Mouse (Mus musculus): ENCODE data around the gene Rpl35. TPM values are rescaled to one million over a fixed set of nuclear protein-coding genes. Genes with fewer than 3 reads are reported as not detected.
A peak's percentile ranks its signal among the peaks of the same experiment; 100 is the strongest.
"Not testable (repeated sequence)": the region's sequence is repeated elsewhere in the genome, so short reads cannot be mapped to it uniquely, and the experiment has no call there.

The Rpl35 gene
- total and polyA plus RNA-seq, 2 experiments from 2014 or later = 128 to 660 TPM

DNA sequence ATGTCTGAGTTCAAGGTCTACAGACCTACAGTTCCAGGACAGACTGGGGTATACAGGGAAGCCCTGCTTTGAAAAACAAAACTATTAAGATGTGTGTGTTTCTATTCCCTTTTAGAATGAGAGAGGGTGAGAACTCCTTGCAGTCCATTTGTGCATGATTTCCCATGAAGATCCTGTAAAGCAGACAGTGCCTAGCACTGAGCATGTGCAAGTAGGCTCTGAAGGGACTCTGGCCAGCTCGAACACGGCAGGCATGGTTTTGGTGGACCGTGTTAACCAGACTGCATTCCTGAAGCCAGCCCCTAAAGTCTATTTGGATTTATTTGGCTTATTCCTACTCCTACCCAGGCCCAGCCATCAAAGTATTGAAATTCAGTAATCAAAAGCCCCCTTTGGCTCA lies 6.5 kb upstream of the Rpl35 start:
- Histone ChIP-seq H3K9ac (no peak overlapping the region), H3K4me2 (ENCODE audit: low read depth) (no peak overlapping the region), H3K4me1 (ENCODE audit: insufficient read depth) (peaks cover 9% of the 10 kb centered on the region; the same call in 1 of the 2 replicates), H3K27me3 (ENCODE audit: insufficient read depth, low read length) (no peaks in the 10 kb centered on the region), H3K27ac (ENCODE audit: low read depth, low read length) (no peak overlapping the region), H3K4me3 (ENCODE audit: low read depth, low read length) (no peak overlapping the region), H3K36me3 (ENCODE audit: insufficient read depth) (peaks cover 44% of the 10 kb centered on the region), H3K9me3 (ENCODE audit: low read length) (no peaks in the 10 kb centered on the region)
- TF ChIP-seq CTCF (IDR thresholded peaks at IDR 0.05; ENCODE audit: low read depth) = no peak
- no peak for ATAC-seq
- 82% methylated on average over 3 of the region's 3 CpGs for WGBS
- no peak for DNase-seq

DNA sequence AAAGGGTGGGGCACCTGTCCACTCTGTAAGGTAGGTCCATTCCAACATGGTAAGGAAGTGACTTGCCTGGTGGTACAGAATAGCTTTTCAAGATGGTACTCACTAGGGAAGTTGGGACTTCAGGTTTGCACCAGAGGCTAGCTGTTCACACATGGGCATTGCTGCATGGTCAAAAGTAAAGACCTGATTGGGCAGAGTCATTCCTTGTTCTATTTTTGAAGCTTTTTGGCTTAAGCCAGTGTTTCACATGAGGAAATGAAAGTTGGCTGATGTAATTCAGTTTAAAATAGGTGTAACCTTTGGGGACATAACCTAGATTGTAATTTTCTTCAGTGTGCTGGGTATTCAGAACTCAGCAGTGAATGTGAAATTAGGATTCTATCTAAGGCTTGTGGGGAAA lies 5.8 kb upstream of the Rpl35 start:
- TF ChIP-seq CTCF (IDR thresholded peaks at IDR 0.05; ENCODE audit: low read depth) = no peak
- Histone ChIP-seq H3K9me3 (ENCODE audit: low read length) (no peaks in the 10 kb centered on the region), H3K27ac (ENCODE audit: low read depth, low read length) (no peak overlapping the region), H3K9ac (no peak overlapping the region), H3K4me1 (ENCODE audit: insufficient read depth) (peaks cover 10% of the 10 kb centered on the region; the same call in 1 of the 2 replicates), H3K4me3 (ENCODE audit: low read depth, low read length) (no peak overlapping the region), H3K27me3 (ENCODE audit: insufficient read depth, low read length) (no peaks in the 10 kb centered on the region), H3K36me3 (ENCODE audit: insufficient read depth) (peaks cover 37% of the 10 kb centered on the region), H3K4me2 (ENCODE audit: low read depth) (no peak overlapping the region)
- DNase-seq (no peak), ATAC-seq (no peak)

DNA sequence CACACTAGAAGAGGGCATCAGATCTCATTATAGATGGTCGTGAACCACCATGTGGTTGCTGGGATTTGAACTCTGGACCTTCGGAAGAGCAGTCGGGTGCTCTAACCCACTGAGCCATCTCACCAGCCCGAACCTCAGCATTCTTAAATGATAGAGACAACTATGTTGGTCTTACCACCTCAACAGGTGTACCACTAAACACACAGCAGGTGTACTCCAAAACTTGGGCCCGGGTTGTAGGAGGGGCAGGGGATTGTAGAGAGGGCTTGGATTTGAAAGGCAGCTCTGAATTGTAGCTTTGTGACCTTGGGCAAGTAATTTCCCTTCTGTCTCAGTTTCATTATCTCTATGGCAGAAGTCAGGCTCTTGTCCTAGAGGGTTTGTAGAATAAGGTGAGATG lies 4.7 kb upstream of the Rpl35 start:
- peaks cover 15% of the 10 kb centered on the region; the same call in 1 of the 2 replicates for H3K4me1 ChIP-seq (ENCODE audit: insufficient read depth)
- not testable (repeated sequence) for H3K4me3 ChIP-seq (ENCODE audit: low read depth, low read length); H3K27me3 ChIP-seq (ENCODE audit: insufficient read depth, low read length); H3K4me2 ChIP-seq (ENCODE audit: low read depth); ATAC-seq; H3K9me3 ChIP-seq (ENCODE audit: low read length); H3K27ac ChIP-seq (ENCODE audit: low read depth, low read length); DNase-seq; H3K9ac ChIP-seq
- H3K36me3 ChIP-seq (ENCODE audit: insufficient read depth) = peaks cover 27% of the 10 kb centered on the region
- 95% methylated on average over 5 of the region's 5 CpGs for WGBS

DNA sequence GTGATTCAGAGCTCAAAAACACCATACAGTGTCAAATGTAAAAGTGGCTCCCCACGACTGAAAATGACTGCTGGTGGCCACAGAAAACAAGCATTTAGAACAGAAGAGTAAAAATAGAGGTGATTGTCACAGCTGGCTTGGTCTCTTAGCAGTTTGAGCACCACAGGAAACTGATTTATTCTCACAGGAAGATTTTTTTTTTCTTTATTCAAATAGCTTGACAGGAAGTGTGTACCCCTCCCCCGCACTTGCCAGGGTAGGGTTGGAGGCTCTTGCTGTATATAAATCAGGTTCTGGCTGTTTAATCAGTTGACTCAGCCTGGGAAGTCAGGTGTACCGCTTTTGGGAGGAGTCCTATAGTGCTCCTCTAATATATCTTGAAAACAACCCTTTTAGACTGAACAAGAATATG lies 3.5 kb upstream of the Rpl35 start:
- peak overlapping the region; percentile 91 for H3K9ac ChIP-seq
- H3K27ac ChIP-seq (ENCODE audit: low read depth, low read length) = no peak overlapping the region
- peak; percentile 26 for DNase-seq
- no peak for TF ChIP-seq CTCF (IDR thresholded peaks at IDR 0.05; ENCODE audit: low read depth)
- H3K27me3 ChIP-seq (ENCODE audit: insufficient read depth, low read length) = no peaks in the 10 kb centered on the region
- H3K4me3 ChIP-seq (ENCODE audit: low read depth, low read length) = peak overlapping the region; percentile 82
- H3K4me1 ChIP-seq (ENCODE audit: insufficient read depth) = peaks cover 17% of the 10 kb centered on the region
- no peaks in the 10 kb centered on the region for H3K9me3 ChIP-seq (ENCODE audit: low read length)
- no peak for ATAC-seq
- H3K4me2 ChIP-seq (ENCODE audit: low read depth) = peak overlapping the region; percentile 78
- 35% methylated on average over 3 of the region's 3 CpGs for WGBS
- peaks cover 15% of the 10 kb centered on the region; the same call in 1 of the 2 replicates for H3K36me3 ChIP-seq (ENCODE audit: insufficient read depth)

DNA sequence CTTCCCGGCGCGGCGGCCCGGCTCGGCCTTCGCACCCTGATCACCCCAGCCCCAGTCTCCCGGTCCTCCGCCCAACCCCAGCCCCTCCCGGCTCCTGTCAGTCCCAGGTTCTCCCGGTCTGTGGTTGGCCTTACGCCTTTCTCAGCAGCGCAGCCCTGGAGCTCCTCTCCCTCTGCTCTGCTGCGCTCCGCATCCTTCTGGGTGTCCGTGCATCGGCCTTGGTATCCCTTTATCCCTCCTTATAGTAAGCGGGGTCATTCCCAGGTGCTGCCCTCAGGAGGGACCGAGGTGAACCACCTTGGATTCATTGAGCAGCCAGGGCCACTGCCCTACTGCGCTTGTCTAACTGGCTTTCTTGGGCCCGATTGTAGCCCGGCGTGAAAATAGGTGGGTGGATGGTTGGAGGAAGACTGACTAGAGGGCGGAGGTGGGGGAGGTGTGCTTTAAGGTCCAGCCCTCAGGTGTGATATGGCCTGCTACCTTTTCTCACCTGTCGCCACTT lies 3.0 kb upstream of the Rpl35 start:
- no peak for TF ChIP-seq CTCF (IDR thresholded peaks at IDR 0.05; ENCODE audit: low read depth)
- Histone ChIP-seq H3K9me3 (ENCODE audit: low read length) (no peaks in the 10 kb centered on the region), H3K36me3 (ENCODE audit: insufficient read depth) (peaks cover 10% of the 10 kb centered on the region; the same call in 1 of the 2 replicates), H3K4me1 (ENCODE audit: insufficient read depth) (peaks cover 23% of the 10 kb centered on the region), H3K4me2 (ENCODE audit: low read depth) (peak overlapping the region; percentile 78), H3K27me3 (ENCODE audit: insufficient read depth, low read length) (no peaks in the 10 kb centered on the region), H3K9ac (peak overlapping the region; percentile 91), H3K27ac (ENCODE audit: low read depth, low read length) (peak overlapping the region; percentile 92), H3K4me3 (ENCODE audit: low read depth, low read length) (peak overlapping the region; percentile 82)
- DNase-seq (no peak), ATAC-seq (peak; percentile 34)
- WGBS = 4% methylated on average over 25 of the region's 25 CpGs

DNA sequence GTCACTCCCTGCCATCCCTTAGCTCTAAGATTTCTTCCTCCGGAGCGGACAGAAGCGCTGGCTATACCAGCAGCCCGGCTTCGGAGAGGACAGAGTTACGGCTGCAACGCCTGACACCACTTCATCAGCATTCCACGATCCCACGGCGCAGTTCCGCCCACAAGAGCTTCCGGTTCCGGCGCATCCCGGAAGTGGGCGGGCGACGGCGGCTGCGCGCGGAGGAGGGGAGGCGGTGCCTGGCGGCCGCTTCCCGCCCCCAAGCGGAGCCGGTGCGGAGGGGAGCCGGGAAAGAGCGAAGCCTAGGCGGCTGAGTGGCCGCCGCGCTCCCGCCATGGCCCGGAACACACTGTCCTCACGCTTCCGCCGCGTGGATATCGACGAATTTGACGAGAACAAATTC lies 2.4 kb upstream of the Rpl35 start:
- Histone ChIP-seq H3K4me2 (ENCODE audit: low read depth) (peak overlapping the region; percentile 78), H3K9me3 (ENCODE audit: low read length) (no peaks in the 10 kb centered on the region), H3K4me1 (ENCODE audit: insufficient read depth) (peaks cover 24% of the 10 kb centered on the region), H3K27ac (ENCODE audit: low read depth, low read length) (peak overlapping the region; percentile 92), H3K27me3 (ENCODE audit: insufficient read depth, low read length) (no peaks in the 10 kb centered on the region), H3K9ac (peak overlapping the region; percentile 91), H3K4me3 (ENCODE audit: low read depth, low read length) (peak overlapping the region; percentile 82), H3K36me3 (ENCODE audit: insufficient read depth) (peaks cover 10% of the 10 kb centered on the region)
- ATAC-seq (peak; percentile 89), DNase-seq (peak; percentile 94)
- WGBS = under 1% methylated on average over 44 of the region's 44 CpGs
- peak; percentile 21; the same call in 1 of the 2 replicates for TF ChIP-seq CTCF (IDR thresholded peaks at IDR 0.05; ENCODE audit: low read depth)

DNA sequence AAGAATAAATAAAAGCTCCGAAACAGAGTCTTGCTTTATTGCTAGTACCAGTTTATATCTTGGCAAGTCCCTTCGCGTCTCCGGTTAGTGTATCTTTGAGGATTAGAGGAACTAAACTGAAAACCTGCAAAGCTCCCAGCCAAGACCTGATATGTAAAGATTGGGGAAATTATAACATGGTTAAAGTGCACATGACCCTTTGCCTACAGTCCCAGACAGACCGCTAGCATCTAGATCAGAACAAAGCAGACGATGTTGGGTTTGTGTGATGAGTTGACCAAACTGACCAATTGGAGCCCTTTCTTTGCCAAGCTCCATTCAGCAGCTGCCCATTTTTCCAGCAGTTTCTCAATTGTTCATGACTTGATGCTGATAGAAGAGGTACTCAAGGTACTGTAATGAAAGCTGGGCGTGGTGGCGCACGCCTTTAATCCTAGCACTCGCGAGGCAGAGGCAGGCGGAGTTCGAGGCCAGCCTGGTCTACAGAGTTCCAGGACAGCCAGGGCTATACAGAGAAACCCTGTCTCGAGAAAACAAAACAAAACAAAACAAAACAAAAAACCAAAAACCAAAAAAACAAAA lies 816 bp upstream of the Rpl35 start:
- ATAC-seq = no peak
- H3K4me3 ChIP-seq (ENCODE audit: low read depth, low read length) = no peak overlapping the region
- H3K9me3 ChIP-seq (ENCODE audit: low read length) = no peaks in the 10 kb centered on the region
- no peak overlapping the region for H3K9ac ChIP-seq
- DNase-seq = no peak
- H3K27ac ChIP-seq (ENCODE audit: low read depth, low read length) = no peak overlapping the region
- H3K27me3 ChIP-seq (ENCODE audit: insufficient read depth, low read length) = no peaks in the 10 kb centered on the region
- peak overlapping the region; percentile 78 for H3K4me2 ChIP-seq (ENCODE audit: low read depth)
- TF ChIP-seq CTCF (IDR thresholded peaks at IDR 0.05; ENCODE audit: low read depth) = no peak
- peaks cover 24% of the 10 kb centered on the region for H3K4me1 ChIP-seq (ENCODE audit: insufficient read depth)
- WGBS = 92% methylated on average over 14 of the region's 14 CpGs
- H3K36me3 ChIP-seq (ENCODE audit: insufficient read depth) = peaks cover 18% of the 10 kb centered on the region
